Comparison of ENCODE assay signal across 23 mouse cellular contexts in the genomic region with DNA sequence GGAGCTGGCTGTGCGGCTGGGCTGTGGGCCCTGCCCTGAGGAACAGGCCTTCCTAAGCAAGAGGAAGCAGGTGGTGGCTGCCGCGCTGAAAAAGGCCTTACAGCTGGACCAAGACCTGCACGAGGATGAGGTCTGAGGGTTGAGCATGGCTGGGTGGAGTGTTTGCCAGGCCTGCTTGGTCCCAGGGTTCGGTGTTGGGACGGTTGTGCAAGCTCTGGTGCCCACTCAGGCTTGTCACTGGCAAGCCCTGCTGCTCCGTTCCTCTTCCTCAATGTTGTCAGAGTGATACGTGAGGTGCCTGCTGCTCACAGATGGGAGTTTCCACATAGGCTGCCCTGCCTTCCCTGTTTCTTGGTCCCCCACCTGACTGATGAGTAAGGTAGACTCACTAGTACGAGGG. TPM values are rescaled to one million over a fixed set of nuclear protein-coding genes. Genes with fewer than 3 reads are reported as not detected.
"Had no signal": no experiment of that assay in that cellular context is flagged by ENCODE, and none has a peak within 500 bp of the region (broad histone marks: within the 10 kb centered on the region; RNA-seq: fewer than 3 reads in every experiment).

No protein-coding gene starts in this region.

- H3K27ac ChIP-seq: liver, embryonic 13.5 days; liver, embryonic 15.5 days; lung, embryonic 15.5 days; macrophage; midbrain, embryonic 10.5 days; midbrain, embryonic 12.5 days; neural tube, embryonic 13.5 days; neural tube, embryonic 15.5 days had no signal

- H3K27me3 ChIP-seq: liver, embryonic 13.5 days; liver, embryonic 15.5 days; lung, embryonic 15.5 days; midbrain, embryonic 12.5 days; neural tube, embryonic 13.5 days; neural tube, embryonic 15.5 days had no signal

- ATAC-seq: liver, postnatal 0 days; lung, postnatal 0 days; midbrain, embryonic 16.5 days had no signal

- H3K9ac ChIP-seq: liver, embryonic 13.5 days; liver, embryonic 15.5 days; liver, postnatal 0 days; lung, embryonic 15.5 days; midbrain, embryonic 12.5 days; neural tube, embryonic 13.5 days; neural tube, embryonic 15.5 days had no signal

- H3K4me3 ChIP-seq: liver, embryonic 13.5 days; liver, embryonic 15.5 days; lung, embryonic 15.5 days; megakaryocyte, embryonic 14.5 days; midbrain, embryonic 10.5 days; midbrain, embryonic 12.5 days; myocyte; neural tube, embryonic 13.5 days; neural tube, embryonic 15.5 days had no signal

- DNase-seq: liver, embryonic 13.5 days; liver, postnatal 0 days; lung, adult 2 months; midbrain, embryonic 14.5 days; retina, postnatal 1 day; right cerebral cortex, adult 18-20 months; right cerebral cortex, postnatal 25 days; right cerebral cortex, postnatal 4 days; spleen, adult 18-20 months; thymus, adult 18-20 months; thymus, postnatal 14 days; thymus, postnatal 36 days had no signal

- H3K9me3 ChIP-seq: liver, embryonic 13.5 days; liver, embryonic 15.5 days; lung, embryonic 15.5 days; megakaryocyte, embryonic 14.5 days; midbrain, embryonic 10.5 days; midbrain, embryonic 12.5 days; neural tube, embryonic 13.5 days; neural tube, embryonic 15.5 days had no signal

- H3K4me1 ChIP-seq: liver, embryonic 13.5 days; liver, embryonic 15.5 days; lung, embryonic 15.5 days; midbrain, embryonic 10.5 days; midbrain, embryonic 12.5 days; neural tube, embryonic 13.5 days; neural tube, embryonic 15.5 days had no signal

- H3K4me2 ChIP-seq: liver, embryonic 13.5 days; liver, embryonic 15.5 days; lung, embryonic 15.5 days; midbrain, embryonic 12.5 days; neural tube, embryonic 13.5 days; neural tube, embryonic 15.5 days had no signal

RNA-seq across cellular contexts. Expression of a gene that starts 10.5 kb away (rescaled TPM):
- polyA plus RNA-seq: macrophage had no signal
